Mouse (Mus musculus): ENCODE measurements around the gene Olfr1512.
"Not testable (repeated sequence)": the region's sequence is repeated elsewhere in the genome, so short reads cannot be mapped to it uniquely, and the experiment has no call there.

Olfr1512 gene

GRCm38 (mm10) chr14:52379068-52379467, at the start of gene Olfr1512:
TSS of gene Olfr1512 (minus strand) at chr14:52379168.
- DNase-seq (ENCODE audit: low read depth, low spot score) = no peak

GRCm38 (mm10) chr14:52427686-52428085, 48.7 kb upstream of the Olfr1512 start:
- DNase-seq (ENCODE audit: low read depth, low spot score) = no peak

GRCm38 (mm10) chr14:52414273-52414672, 35.3 kb upstream of the Olfr1512 start, which contains the start of gene Olfr1510:
TSS of gene Olfr1510 (minus strand) at chr14:52414373.
- no peak for DNase-seq (ENCODE audit: low read depth, low spot score)

GRCm38 (mm10) chr14:52410142-52410919, 31.4 kb upstream of the Olfr1512 start:
- DNase-seq (ENCODE audit: low read depth, low spot score) = not testable (repeated sequence)

GRCm38 (mm10) chr14:52397279-52397678, 18.3 kb upstream of the Olfr1512 start, which contains the start of gene Olfr1511:
TSS of gene Olfr1511 (minus strand) at chr14:52397379.
- DNase-seq (ENCODE audit: low read depth, low spot score) = no peak

GRCm38 (mm10) chr14:52390084-52390848, 11.3 kb upstream of the Olfr1512 start:
- DNase-seq (ENCODE audit: low read depth, low spot score) = not testable (repeated sequence)

- DNase-seq (ENCODE audit: low read depth, low spot score) = no peak
These were observed 10.2 kb downstream of the Olfr1512 start for GRCm38 (mm10) chr14:52368741-52369140.

GRCm38 (mm10) chr14:52356308-52356707, 22.7 kb downstream of the Olfr1512 start, which contains the start of gene Olfr1513:
TSS of gene Olfr1513 (minus strand) at chr14:52356408.
- no peak for DNase-seq (ENCODE audit: low read depth, low spot score)

GRCm38 (mm10) chr14:52339512-52339852, 39.5 kb downstream of the Olfr1512 start:
- no peak for DNase-seq (ENCODE audit: low read depth, low spot score)

- no peak for DNase-seq (ENCODE audit: low read depth, low spot score)
These were observed 40.0 kb downstream of the Olfr1512 start for GRCm38 (mm10) chr14:52338751-52339511.

GRCm38 (mm10) chr14:52332171-52332570, 46.8 kb downstream of the Olfr1512 start:
- no peak for DNase-seq (ENCODE audit: low read depth, low spot score)

GRCm38 (mm10) chr14:52331069-52331750, 47.8 kb downstream of the Olfr1512 start:
- DNase-seq (ENCODE audit: low read depth, low spot score) = no peak

- DNase-seq (ENCODE audit: low read depth, low spot score) = no peak
These were observed 50.8 kb downstream of the Olfr1512 start, which contains the start of gene Sall2 for GRCm38 (mm10) chr14:52327910-52328812. TSS of gene Sall2 (minus strand) at chr14:52328762.

GRCm38 (mm10) chr14:52327375-52327901, 51.5 kb downstream of the Olfr1512 start:
- no peak for DNase-seq (ENCODE audit: low read depth, low spot score)

GRCm38 (mm10) chr14:52325890-52326289, 53.1 kb downstream of the Olfr1512 start:
- DNase-seq (ENCODE audit: low read depth, low spot score) = no peak
